Mouse (Mus musculus) myocyte (in vitro differentiated cells): Measurements from ENCODE around the gene Castor1.

ENCODE experiments used
- E2F4 ChIP-seq: IDR thresholded peaks from one replicate; pipeline ENCODE4 v1.6.1; 2011; ENCODE audit warnings: mild to moderate bottlenecking, control low read depth, moderate library complexity; ENCODE audit not compliant: insufficient read depth
- MAX ChIP-seq: IDR thresholded peaks from one replicate; pipeline ENCODE4 v1.6.1; 2011; ENCODE audit warnings: low read depth, mild to moderate bottlenecking, control low read depth
- MYOD1 ChIP-seq, 3 experiments: IDR thresholded peaks; one replicate each; pipeline ENCODE4 v1.6.1; 2011; ENCODE audit warnings: control low read depth in 2 of 3, low read depth in 2 of 3, mild to moderate bottlenecking in 2 of 3, moderate library complexity in 1 of 3; ENCODE audit not compliant: insufficient read length in 2 of 3, control insufficient read depth in 1 of 3
- MYOG ChIP-seq, 3 experiments: IDR thresholded peaks; one replicate each; pipeline ENCODE4 v1.6.1; 2011; ENCODE audit warnings: control low read depth in 2 of 3, low read depth in 2 of 3, mild to moderate bottlenecking in 2 of 3; ENCODE audit not compliant: insufficient read length in 2 of 3, control insufficient read depth in 1 of 3, insufficient read depth in 1 of 3
- POLR2A ChIP-seq: IDR thresholded peaks from one replicate; pipeline ENCODE4 v1.6.1; 2011; ENCODE audit warnings: low read depth, mild to moderate bottlenecking, control low read depth, moderate library complexity; ENCODE audit not compliant: insufficient read length
- POLR2AphosphoS2 ChIP-seq: IDR thresholded peaks from one replicate; pipeline ENCODE4 v1.6.1; 2011; ENCODE audit warnings: low read depth, control low read depth; ENCODE audit not compliant: insufficient read length
- REST ChIP-seq: IDR thresholded peaks from one replicate; pipeline ENCODE4 v1.6.1; 2011; ENCODE audit warnings: mild to moderate bottlenecking, control low read depth, moderate library complexity; ENCODE audit not compliant: insufficient read depth, insufficient read length
- TCF12 ChIP-seq: IDR thresholded peaks from one replicate; pipeline ENCODE4 v1.6.1; 2011; ENCODE audit warnings: mild to moderate bottlenecking, control low read depth; ENCODE audit not compliant: poor library complexity, insufficient read depth, severe bottlenecking
- TCF3 ChIP-seq: IDR thresholded peaks from one replicate; pipeline ENCODE4 v1.6.1; 2011; ENCODE audit warnings: low read depth, control low read depth; ENCODE audit not compliant: insufficient read length
- USF1 ChIP-seq: IDR thresholded peaks from one replicate; pipeline ENCODE4 v1.6.1; 2011; ENCODE audit warnings: low read depth, mild to moderate bottlenecking, control low read depth, moderate library complexity

- TF ChIP-seq E2F4 (no peak), MYOD1 (IDR thresholded peaks at IDR 0.05; ENCODE audit: control insufficient read depth in 1 of 3, insufficient read length in 2 of 3, low read depth in 2 of 3) (no peak), POLR2AphosphoS2 (peak; percentile 81), TCF3 (no peak), POLR2A (peak; percentile 89), USF1 (no peak), MAX (no peak), TCF12 (no peak), MYOG (IDR thresholded peaks at IDR 0.05; ENCODE audit: control insufficient read depth in 1 of 3, insufficient read depth in 1 of 3, insufficient read length in 2 of 3, low read depth in 2 of 3) (no peak), REST (no peak)
Observed at GRCm38 (mm10) chr11:4186486-4187317, 31.3 kb upstream of the Castor1 start, which contains the start of gene Tbc1d10a.
